Mouse (Mus musculus) kidney, postnatal 25 days (tissue): ENCODE measurements around the gene Adgrv1.

Experiments used
- DNase-seq, 2 experiments: peaks; one replicate each; pipeline ENCODE4 v3.0.0; 2021; ENCODE audit warnings: mixed read lengths in 2 of 2

The Adgrv1 gene

GRCm38 (mm10) chr13:81610349-81610748, 22.6 kb downstream of the Adgrv1 start:
- no peak for DNase-seq

DNA sequence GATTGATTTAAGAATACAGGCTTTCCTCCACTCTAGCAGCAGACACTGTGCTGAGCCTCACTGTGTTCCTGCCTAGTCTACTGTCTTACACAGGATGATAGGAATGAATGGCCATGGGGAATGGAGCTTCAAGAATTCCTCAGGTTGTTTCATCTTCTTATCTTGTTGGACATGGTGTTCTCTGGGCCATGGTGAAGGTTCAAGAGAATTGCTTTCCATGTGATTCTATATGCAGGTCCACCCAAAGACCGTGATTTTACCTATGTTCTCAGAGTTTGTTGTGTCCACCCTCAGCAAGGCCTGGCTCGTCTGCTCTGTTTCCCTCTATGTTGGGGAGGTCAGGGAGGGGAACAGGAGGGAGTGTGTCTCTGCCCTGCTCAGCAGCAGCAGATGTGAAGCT, 26.0 kb downstream of the Adgrv1 start:
- DNase-seq, result no peak

DNA sequence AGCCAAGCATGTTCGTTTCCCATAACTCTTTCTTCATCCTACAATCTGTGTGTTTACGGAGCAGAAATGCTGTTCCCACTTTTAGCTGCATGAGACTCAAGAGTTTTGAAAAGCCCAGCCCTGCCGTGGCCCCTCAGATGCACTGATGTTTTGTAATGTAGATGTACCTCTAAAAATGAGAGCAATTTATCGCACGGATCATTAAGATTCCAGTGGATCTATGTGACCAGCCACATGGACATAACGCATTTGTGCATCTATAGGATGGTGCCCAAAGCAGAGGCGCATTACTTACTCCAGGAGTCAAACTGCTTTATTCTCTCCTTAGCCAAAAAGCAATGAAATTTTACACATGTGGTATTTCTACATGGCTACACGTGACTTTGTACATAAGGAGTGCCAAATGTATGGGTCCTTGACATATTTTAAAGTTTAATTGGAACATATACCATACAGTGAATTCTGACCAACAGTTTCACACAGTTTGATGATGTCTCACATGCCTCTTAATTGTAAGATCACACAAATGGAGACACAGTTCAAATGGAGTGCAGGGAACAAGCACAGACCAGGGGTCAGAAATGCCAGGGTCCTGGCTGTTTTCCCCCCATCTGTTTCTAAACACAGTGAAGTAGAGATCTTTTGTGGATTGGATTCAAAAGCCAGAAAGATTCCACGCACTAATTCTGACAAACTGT, 35.9 kb downstream of the Adgrv1 start:
- no peak for DNase-seq

- DNase-seq, result no peak
These were observed 54.3 kb downstream of the Adgrv1 start for GRCm38 (mm10) chr13:81578692-81579091.

DNA sequence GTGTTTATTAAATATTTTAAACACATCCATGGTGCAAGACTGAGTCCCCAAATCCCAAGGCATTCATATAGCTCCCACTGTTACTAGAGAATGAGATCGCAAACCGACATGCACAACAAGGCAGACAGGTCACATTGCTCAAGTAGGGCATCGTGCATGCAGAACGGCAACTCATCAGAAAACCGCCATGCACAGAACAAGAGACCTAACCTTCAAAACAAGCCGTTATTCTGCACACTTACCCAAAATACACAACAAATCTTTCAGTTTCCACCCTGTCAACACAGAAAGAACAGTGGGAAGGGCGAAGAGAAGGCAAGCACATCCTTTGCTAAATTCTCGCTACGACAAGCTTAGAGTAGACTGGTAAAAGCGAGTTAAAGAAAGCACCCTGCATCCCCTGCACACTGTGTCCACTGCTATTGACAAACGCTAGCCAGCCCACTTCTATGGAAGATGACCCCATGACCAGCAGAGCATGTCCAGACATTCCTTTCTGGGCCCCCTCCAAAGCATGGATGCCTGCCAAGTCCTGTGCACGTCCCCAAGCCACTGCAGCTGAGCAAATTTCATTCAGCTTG, 62.6 kb downstream of the Adgrv1 start:
- DNase-seq, result peak; percentile 62

- no peak for DNase-seq
These were observed 82.9 kb downstream of the Adgrv1 start for GRCm38 (mm10) chr13:81550024-81550423.

GRCm38 (mm10) chr13:81534916-81535315, 98.0 kb downstream of the Adgrv1 start:
- DNase-seq, result no peak

DNA sequence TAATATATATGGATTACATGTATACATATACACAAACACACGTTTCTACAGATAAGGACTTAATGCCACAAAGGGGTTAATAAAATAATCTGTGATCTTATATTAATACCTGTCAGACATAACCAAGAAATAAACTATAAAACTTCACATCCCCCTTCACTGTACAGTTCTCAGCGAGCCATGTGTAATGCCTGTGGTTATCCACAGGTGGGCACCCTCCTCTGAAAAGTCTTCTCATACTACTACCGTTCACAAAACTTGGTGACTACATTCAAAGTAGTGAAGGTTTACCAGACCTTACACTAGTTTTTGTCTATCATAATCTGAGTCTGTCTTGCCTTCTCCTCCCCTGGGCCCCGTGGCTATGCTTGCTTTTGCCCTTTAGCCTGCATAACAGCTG, 106.3 kb downstream of the Adgrv1 start:
- DNase-seq, result no peak

- DNase-seq, result no peak
These were observed 122.8 kb downstream of the Adgrv1 start for GRCm38 (mm10) chr13:81510142-81510541.

DNA sequence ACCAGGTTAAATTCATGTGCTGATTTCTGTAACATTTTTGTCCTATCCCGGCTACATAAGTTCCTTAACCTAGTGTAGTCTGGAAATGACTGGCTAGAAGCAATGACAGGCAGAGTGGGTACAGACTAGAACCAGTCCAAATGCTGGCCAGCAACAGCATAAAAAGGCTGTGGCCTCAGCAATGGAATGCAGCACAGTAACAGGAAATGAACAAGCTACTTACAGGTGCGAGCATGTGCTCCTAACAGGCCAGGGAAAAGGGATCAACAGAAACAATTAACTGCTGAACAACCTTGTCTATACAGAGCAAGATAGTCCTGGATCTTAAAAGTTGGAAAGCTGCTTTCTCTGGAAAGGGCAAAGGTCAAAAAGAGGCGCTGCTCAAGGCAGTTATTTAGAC, 135.9 kb downstream of the Adgrv1 start:
- DNase-seq, result no peak

GRCm38 (mm10) chr13:81491971-81492370, 141.0 kb downstream of the Adgrv1 start:
- no peak for DNase-seq

DNA sequence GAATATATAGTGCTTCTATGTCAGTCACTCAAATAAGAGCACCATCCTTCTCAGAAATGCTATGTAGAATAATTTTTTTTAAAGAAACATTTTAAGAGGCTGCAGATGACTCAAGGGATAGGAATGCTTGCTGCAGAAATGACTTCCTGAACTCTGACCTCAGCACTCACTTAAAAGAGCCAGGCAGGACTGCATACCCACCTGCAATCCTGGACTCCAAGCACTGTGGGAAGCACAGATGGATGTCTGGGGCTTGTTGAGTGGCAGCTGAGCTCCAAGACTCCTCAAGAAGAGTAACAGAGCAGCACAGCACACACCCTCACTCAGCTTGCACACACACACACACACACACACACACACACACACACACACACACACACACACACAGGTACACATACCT, 146.0 kb downstream of the Adgrv1 start:
- no peak for DNase-seq

DNA sequence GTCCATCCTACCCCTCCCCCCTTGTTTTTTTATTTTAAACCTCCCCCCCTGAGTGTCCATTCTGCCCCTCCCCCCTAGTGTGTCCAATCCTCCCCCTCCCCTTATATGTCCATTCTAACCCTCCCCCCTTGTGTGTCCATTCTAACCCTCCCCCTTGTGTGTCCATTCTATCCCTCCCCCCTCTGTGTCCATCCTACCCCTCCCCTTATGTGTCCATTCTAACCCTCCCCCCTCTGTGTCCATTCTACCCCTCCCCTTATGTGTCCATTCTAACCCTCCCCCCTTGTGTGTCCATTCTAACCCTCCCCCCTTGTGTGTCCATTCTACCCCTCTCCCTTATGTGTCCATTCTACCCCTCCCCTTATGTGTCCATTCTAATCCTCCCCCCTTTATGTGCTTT, 159.2 kb downstream of the Adgrv1 start:
- DNase-seq, result no peak

- no peak for DNase-seq
These were observed 166.3 kb downstream of the Adgrv1 start for GRCm38 (mm10) chr13:81466661-81467060.

DNA sequence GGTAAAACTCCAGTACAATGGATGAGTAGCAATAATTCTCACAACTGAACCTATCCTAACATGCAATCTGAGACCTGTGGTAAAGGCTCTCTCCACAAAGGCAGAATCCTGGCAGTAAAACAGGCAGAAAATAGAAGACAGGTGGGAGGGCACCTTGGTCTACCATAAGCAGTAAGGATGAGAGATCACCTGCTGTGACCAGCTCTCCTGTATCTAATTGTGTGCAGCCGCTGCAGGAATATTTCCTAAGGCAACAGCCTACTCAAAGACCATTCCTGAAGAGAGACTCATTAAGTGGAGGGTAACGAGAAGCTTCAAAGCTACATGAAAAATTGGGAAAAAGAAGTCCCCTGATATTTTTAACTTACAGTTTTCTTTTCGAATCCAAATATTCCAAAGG, 167.2 kb downstream of the Adgrv1 start:
- DNase-seq, result no peak

DNA sequence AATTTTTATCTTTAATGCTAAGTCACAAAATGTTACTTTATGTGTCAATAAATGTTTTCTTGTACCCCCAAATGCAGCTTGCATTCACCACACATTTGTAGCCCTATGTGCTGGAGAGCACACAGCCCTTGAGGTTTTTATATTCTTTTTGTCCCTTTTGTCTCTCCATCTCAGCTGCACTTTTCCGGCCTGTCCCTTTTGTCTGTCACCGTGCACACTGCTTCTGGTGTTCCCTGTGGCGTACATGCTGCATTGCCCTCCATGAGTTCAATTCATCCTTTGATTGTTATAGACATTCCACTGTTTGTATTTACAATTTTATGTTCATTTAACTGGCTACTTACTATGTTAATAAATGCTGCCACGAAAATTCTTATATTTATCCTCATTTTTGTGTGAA, 183.3 kb downstream of the Adgrv1 start:
- DNase-seq, result no peak

DNA sequence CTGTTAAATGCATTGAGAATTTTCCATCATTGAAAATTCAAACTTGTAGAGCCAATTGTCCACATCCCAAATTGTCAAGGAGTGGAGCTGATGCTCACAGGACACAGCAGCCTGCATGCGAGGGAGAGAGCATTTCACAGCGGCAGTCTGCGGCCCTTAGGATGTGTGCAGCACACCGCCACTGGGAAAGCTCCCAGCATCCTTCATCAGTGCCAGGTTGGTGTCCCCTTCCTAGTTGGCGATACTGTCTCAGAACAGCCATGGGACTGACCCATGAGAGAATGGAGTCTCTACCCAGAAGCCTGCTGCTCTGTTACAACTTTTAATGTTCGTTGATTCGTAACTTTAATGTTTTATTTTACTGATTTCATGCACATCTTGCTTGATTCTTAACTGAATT, 183.8 kb downstream of the Adgrv1 start:
- DNase-seq, result no peak

DNA sequence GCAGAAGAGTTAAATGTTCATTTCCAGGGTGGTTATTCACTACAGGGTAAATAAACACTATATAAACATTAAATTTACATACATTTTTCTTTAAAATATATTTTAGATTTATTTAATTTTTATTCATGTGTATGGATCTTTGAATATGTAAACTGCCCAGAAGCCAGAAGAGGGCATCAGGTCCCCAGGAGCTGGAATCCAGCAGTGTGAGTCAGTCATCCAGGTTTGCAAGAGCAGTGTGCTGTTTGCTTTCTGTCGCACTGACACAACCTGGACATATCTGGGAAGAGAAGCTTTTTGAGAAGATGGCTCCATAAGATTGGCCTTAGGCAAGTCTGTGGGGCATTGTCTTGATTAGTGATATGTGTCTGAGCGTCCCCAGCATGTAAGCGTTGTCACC, 191.5 kb downstream of the Adgrv1 start:
- DNase-seq, result no peak

DNA sequence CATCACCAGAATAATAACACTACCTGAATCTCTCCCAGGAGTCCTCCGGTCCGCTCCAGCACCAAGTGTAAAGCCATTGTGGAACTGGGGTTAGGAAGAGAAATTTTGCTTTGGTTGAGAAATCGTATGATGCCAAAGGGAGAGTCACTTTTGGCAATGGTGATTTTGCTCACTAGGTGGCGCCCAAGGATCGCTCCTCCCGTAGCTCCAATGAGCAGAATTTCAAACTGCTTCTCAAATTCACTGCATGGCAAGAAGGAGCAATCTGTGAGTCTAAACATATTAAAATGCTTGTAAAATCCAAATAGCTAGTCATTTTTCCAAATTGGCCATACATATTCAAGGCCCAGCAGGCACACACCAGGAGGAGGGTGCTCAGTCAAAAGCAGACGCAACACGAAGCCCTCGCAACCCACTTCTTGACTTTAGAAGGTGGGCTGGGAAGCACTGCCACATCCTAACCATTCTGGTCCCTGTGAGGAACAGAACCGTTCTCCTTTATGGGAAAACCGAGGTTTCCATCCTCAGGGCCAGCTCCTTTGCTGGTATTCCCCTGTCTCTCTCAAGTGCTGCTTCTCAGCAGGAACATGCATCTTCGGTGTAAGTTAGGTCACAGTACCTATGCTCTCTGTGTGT, 193.4 kb downstream of the Adgrv1 start:
- peak; percentile 48 to 83 for DNase-seq

GRCm38 (mm10) chr13:81437088-81437487, 195.9 kb downstream of the Adgrv1 start:
- DNase-seq, result no peak

GRCm38 (mm10) chr13:81426896-81427755, 205.8 kb downstream of the Adgrv1 start:
- DNase-seq, result peak in 1 of 2 experiments; percentile 76

DNA sequence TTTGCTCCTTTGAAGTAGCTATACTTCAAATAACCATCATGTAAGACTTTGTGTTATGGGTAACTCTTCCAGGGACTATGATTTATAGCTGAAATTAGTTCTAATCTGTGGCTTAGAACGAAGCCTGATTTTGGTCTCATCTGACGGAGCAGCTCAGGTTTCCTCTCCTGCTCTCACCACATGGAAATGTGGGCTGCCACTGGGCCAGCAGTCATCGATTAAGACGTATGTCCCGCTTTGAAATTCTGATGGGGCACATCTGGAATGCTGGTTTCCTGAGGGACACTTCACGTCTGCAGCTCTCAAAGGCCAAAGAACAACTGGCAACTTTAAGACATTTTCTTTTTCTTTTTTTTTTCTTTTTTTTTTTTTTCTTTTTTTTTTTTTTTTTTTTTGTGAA, 207.8 kb downstream of the Adgrv1 start:
- DNase-seq, result no peak

DNA sequence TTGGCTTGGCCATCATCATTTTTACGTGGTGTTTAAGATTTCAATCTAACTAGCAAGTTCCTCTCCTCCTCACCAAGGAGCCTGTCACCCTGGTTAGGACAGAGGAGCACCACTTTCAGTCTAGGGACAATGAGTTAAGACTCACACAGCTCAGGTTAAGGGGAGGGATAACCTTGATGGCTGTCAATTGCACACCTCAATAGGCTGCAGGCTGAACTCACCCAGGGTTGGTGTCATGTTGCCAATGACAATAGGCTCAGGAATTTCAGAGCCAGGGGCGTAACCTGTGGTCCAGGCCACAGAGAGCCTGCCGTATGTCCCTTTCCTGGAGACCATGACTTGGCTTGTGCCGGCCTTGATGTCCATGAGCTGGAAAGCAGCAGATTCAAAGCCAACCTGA, 209.0 kb downstream of the Adgrv1 start:
- no peak for DNase-seq
